Mouse (Mus musculus): ENCODE results near the gene Dhx40. TPM values are rescaled to one million over a fixed set of nuclear protein-coding genes. Genes with fewer than 3 reads are reported as not detected.

Dhx40 gene
- total and polyA plus RNA-seq, 2 experiments from 2014 or later: 18.3 to 28.0 TPM

- Histone ChIP-seq H3K9ac (no peak overlapping the region), H3K9me3 (ENCODE audit: low read length) (no peaks in the 10 kb centered on the region), H3K4me3 (ENCODE audit: low read depth, low read length) (no peak overlapping the region), H3K4me1 (ENCODE audit: insufficient read depth) (0 out of 2 replicates have a peak, but pooled peaks cover 2% of the 10 kb centered on the region), H3K36me3 (ENCODE audit: insufficient read depth) (no peaks in the 10 kb centered on the region), H3K27ac (ENCODE audit: low read depth, low read length) (no peak overlapping the region), H3K27me3 (ENCODE audit: insufficient read depth, low read length) (no peaks in the 10 kb centered on the region), H3K4me2 (ENCODE audit: low read depth) (no peak overlapping the region)
- WGBS: 62% methylated on average over 8 of the region's 8 CpGs
- TF ChIP-seq CTCF (IDR thresholded peaks at IDR 0.05; ENCODE audit: low read depth): no peak
- no peak for DNase-seq
- no peak for ATAC-seq
Observed at GRCm38 (mm10) chr11:86834628-86835338, 27.2 kb upstream of the Dhx40 start.

GRCm38 (mm10) chr11:86834050-86834449, 26.5 kb upstream of the Dhx40 start:
- no peak overlapping the region for H3K9ac ChIP-seq
- ATAC-seq (no peak), DNase-seq (no peak)
- no peaks in the 10 kb centered on the region for H3K4me1 ChIP-seq (ENCODE audit: insufficient read depth)
- H3K9me3 ChIP-seq (ENCODE audit: low read length): no peaks in the 10 kb centered on the region
- no peaks in the 10 kb centered on the region for H3K36me3 ChIP-seq (ENCODE audit: insufficient read depth)
- WGBS: 76% methylated on average over 7 of the region's 7 CpGs
- no peak overlapping the region for H3K4me2 ChIP-seq (ENCODE audit: low read depth)
- no peak overlapping the region for H3K27ac ChIP-seq (ENCODE audit: low read depth, low read length)
- no peak overlapping the region for H3K4me3 ChIP-seq (ENCODE audit: low read depth, low read length)
- no peaks in the 10 kb centered on the region for H3K27me3 ChIP-seq (ENCODE audit: insufficient read depth, low read length)
- no peak for TF ChIP-seq CTCF (IDR thresholded peaks at IDR 0.05; ENCODE audit: low read depth)

GRCm38 (mm10) chr11:86833153-86833552, 25.6 kb upstream of the Dhx40 start:
- Histone ChIP-seq H3K27ac (ENCODE audit: low read depth, low read length) (no peak overlapping the region), H3K4me1 (ENCODE audit: insufficient read depth) (no peaks in the 10 kb centered on the region), H3K4me3 (ENCODE audit: low read depth, low read length) (no peak overlapping the region), H3K36me3 (ENCODE audit: insufficient read depth) (no peaks in the 10 kb centered on the region), H3K4me2 (ENCODE audit: low read depth) (no peak overlapping the region), H3K9ac (no peak overlapping the region), H3K27me3 (ENCODE audit: insufficient read depth, low read length) (no peaks in the 10 kb centered on the region), H3K9me3 (ENCODE audit: low read length) (no peaks in the 10 kb centered on the region)
- DNase-seq: no peak
- 56% methylated on average over 3 of the region's 3 CpGs for whole genome bisulfite sequencing
- ATAC-seq: no peak
- no peak for TF ChIP-seq CTCF (IDR thresholded peaks at IDR 0.05; ENCODE audit: low read depth)

- H3K27me3 ChIP-seq (ENCODE audit: insufficient read depth, low read length): no peaks in the 10 kb centered on the region
- H3K4me2 ChIP-seq (ENCODE audit: low read depth): no peak overlapping the region
- no peaks in the 10 kb centered on the region for H3K9me3 ChIP-seq (ENCODE audit: low read length)
- no peak overlapping the region for H3K4me3 ChIP-seq (ENCODE audit: low read depth, low read length)
- no peak for ATAC-seq
- no peak overlapping the region for H3K9ac ChIP-seq
- H3K27ac ChIP-seq (ENCODE audit: low read depth, low read length): no peak overlapping the region
- DNase-seq: no peak
- no peak for TF ChIP-seq CTCF (IDR thresholded peaks at IDR 0.05; ENCODE audit: low read depth)
- WGBS: 61% methylated on average over 6 of the region's 6 CpGs
- H3K4me1 ChIP-seq (ENCODE audit: insufficient read depth): no peaks in the 10 kb centered on the region
- H3K36me3 ChIP-seq (ENCODE audit: insufficient read depth): no peaks in the 10 kb centered on the region
Observed at GRCm38 (mm10) chr11:86828396-86828795, 20.9 kb upstream of the Dhx40 start.

GRCm38 (mm10) chr11:86827476-86828245, 20.1 kb upstream of the Dhx40 start:
- no peaks in the 10 kb centered on the region for H3K9me3 ChIP-seq (ENCODE audit: low read length)
- no peaks in the 10 kb centered on the region for H3K27me3 ChIP-seq (ENCODE audit: insufficient read depth, low read length)
- no peak overlapping the region for H3K9ac ChIP-seq
- no peak for TF ChIP-seq CTCF (IDR thresholded peaks at IDR 0.05; ENCODE audit: low read depth)
- no peaks in the 10 kb centered on the region for H3K36me3 ChIP-seq (ENCODE audit: insufficient read depth)
- no peak for ATAC-seq
- no peak overlapping the region for H3K27ac ChIP-seq (ENCODE audit: low read depth, low read length)
- no peaks in the 10 kb centered on the region for H3K4me1 ChIP-seq (ENCODE audit: insufficient read depth)
- no peak overlapping the region for H3K4me2 ChIP-seq (ENCODE audit: low read depth)
- DNase-seq: no peak
- 85% methylated on average over 2 of the region's 2 CpGs for WGBS
- no peak overlapping the region for H3K4me3 ChIP-seq (ENCODE audit: low read depth, low read length)

- no peak overlapping the region for H3K27ac ChIP-seq (ENCODE audit: low read depth, low read length)
- H3K27me3 ChIP-seq (ENCODE audit: insufficient read depth, low read length): no peaks in the 10 kb centered on the region
- ATAC-seq (no peak), DNase-seq (no peak)
- H3K9ac ChIP-seq: no peak overlapping the region
- H3K36me3 ChIP-seq (ENCODE audit: insufficient read depth): no peaks in the 10 kb centered on the region
- TF ChIP-seq CTCF (IDR thresholded peaks at IDR 0.05; ENCODE audit: low read depth): no peak
- no peak overlapping the region for H3K4me2 ChIP-seq (ENCODE audit: low read depth)
- H3K4me1 ChIP-seq (ENCODE audit: insufficient read depth): no peaks in the 10 kb centered on the region
- WGBS: 95% methylated on average over 6 of the region's 7 CpGs
- no peak overlapping the region for H3K4me3 ChIP-seq (ENCODE audit: low read depth, low read length)
- H3K9me3 ChIP-seq (ENCODE audit: low read length): no peaks in the 10 kb centered on the region
Observed at GRCm38 (mm10) chr11:86824433-86824832, 16.9 kb upstream of the Dhx40 start.

GRCm38 (mm10) chr11:86822531-86822930, 15.0 kb upstream of the Dhx40 start:
- Histone ChIP-seq H3K9ac (no peak overlapping the region), H3K4me2 (ENCODE audit: low read depth) (no peak overlapping the region), H3K9me3 (ENCODE audit: low read length) (no peaks in the 10 kb centered on the region), H3K4me1 (ENCODE audit: insufficient read depth) (no peaks in the 10 kb centered on the region), H3K4me3 (ENCODE audit: low read depth, low read length) (no peak overlapping the region), H3K27me3 (ENCODE audit: insufficient read depth, low read length) (no peaks in the 10 kb centered on the region), H3K36me3 (ENCODE audit: insufficient read depth) (no peaks in the 10 kb centered on the region), H3K27ac (ENCODE audit: low read depth, low read length) (no peak overlapping the region)
- ATAC-seq (no peak), DNase-seq (no peak)
- no peak for TF ChIP-seq CTCF (IDR thresholded peaks at IDR 0.05; ENCODE audit: low read depth)
- WGBS: 71% methylated on average over 7 of the region's 7 CpGs

Measured in forebrain, postnatal 0 days (tissue).